ENCODE assay signal across 21 mouse cellular contexts in the genomic region with DNA sequence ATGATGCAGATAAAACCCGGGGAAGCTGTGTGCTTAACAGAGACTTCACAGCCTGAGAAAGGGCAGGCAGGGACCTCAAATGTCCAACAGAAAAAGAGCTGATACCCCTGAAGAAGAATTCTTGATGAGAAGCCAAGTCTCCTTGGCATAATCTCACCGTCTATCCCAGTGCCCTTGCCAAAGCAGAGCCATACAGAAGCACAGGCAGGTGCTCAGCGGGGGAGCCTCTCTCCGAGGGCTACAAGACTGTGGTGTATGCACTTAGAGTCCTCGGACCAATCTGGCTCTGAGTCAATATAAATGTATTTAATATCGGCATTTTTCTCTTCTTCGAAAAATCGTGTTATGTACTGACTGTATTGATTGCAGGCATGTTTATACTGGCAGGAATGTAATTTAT.
DNase-seq lines count a peak whose midpoint lies in the region; ATAC-seq and TF ChIP-seq lines count a peak whose summit lies in the region.
"Had no signal": no experiment of that assay in that cellular context is flagged by ENCODE, and none has a peak within 500 bp of the region (broad histone marks: within the 10 kb centered on the region; RNA-seq: fewer than 3 reads in every experiment).

No protein-coding gene starts in this region.

- H3K27me3 ChIP-seq in hindbrain, embryonic 14.5 days (ENCODE audit: control insufficient read depth, insufficient read depth, low read length): no peaks in the 10 kb centered on the region
- no peaks in the 10 kb centered on the region for H3K27me3 ChIP-seq in hindbrain, embryonic 12.5 days
- H3K27me3 ChIP-seq in cerebellum, adult 2 months (ENCODE audit: control insufficient read depth, insufficient read depth, low read length): no peaks in the 10 kb centered on the region
- H3K27me3 ChIP-seq: embryonic facial prominence, embryonic 15.5 days had no signal

- no peak for TF ChIP-seq POLR2A in brain, embryonic 14.5 days (IDR thresholded peaks at IDR 0.05; ENCODE audit: borderline replicate concordance, extremely low read depth, insufficient read depth, insufficient read length, poor library complexity, severe bottlenecking)
- no peak for TF ChIP-seq POLR2A in cerebellum, adult 2 months (IDR thresholded peaks at IDR 0.05; ENCODE audit: borderline replicate concordance, insufficient read depth, low read length)

- TF ChIP-seq CTCF in brain, embryonic 14.5 days (IDR thresholded peaks at IDR 0.05; ENCODE audit: borderline replicate concordance, extremely low read depth, insufficient read depth, insufficient read length): no peak
- TF ChIP-seq CTCF in cerebellum, adult 2 months (IDR thresholded peaks at IDR 0.05; ENCODE audit: borderline replicate concordance, insufficient read depth, low read depth, low read length): no peak

- no peaks in the 10 kb centered on the region for H3K36me3 ChIP-seq in hindbrain, embryonic 14.5 days (replicated peaks; ENCODE audit: control insufficient read depth, insufficient read depth)
- H3K36me3 ChIP-seq in hindbrain, embryonic 12.5 days: no peaks in the 10 kb centered on the region
- H3K36me3 ChIP-seq: embryonic facial prominence, embryonic 15.5 days; limb, embryonic 10.5 days; midbrain, embryonic 10.5 days had no signal

- peaks cover 6% of the 10 kb centered on the region; the same call in 1 of the 2 replicates for H3K4me1 ChIP-seq in hindbrain, embryonic 14.5 days (replicated peaks; ENCODE audit: control insufficient read depth, insufficient read depth, low read length)
- no peaks in the 10 kb centered on the region for H3K4me1 ChIP-seq in hindbrain, embryonic 12.5 days
- H3K4me1 ChIP-seq in cerebellum, adult 2 months (ENCODE audit: control insufficient read depth, insufficient read depth, low read length): peaks cover 10% of the 10 kb centered on the region
- H3K4me1 ChIP-seq: embryonic facial prominence, embryonic 15.5 days; midbrain, embryonic 10.5 days had no signal

- no peak overlapping the region for H3K27ac ChIP-seq in hindbrain, embryonic 14.5 days
- no peak overlapping the region for H3K27ac ChIP-seq in hindbrain, embryonic 12.5 days
- no peak overlapping the region; the same call in 1 of the 2 replicates for H3K27ac ChIP-seq in cerebellum, adult 2 months (ENCODE audit: insufficient read depth, low read length)
- H3K27ac ChIP-seq: embryonic facial prominence, embryonic 15.5 days; left cerebral cortex, adult 2 months; limb, embryonic 10.5 days; midbrain, embryonic 10.5 days had no signal

- H3K9me3 ChIP-seq in hindbrain, embryonic 14.5 days (ENCODE audit: control insufficient read depth, low read length): no peaks in the 10 kb centered on the region
- no peaks in the 10 kb centered on the region for H3K9me3 ChIP-seq in hindbrain, embryonic 12.5 days (replicated peaks)
- H3K9me3 ChIP-seq: embryonic facial prominence, embryonic 15.5 days; limb, embryonic 10.5 days; midbrain, embryonic 10.5 days had no signal

- peak; percentile 28 for DNase-seq in hindbrain, embryonic 14.5 days (ENCODE audit: low spot score)
- DNase-seq in brain, embryonic 14.5 days (ENCODE audit: low read depth): peak; percentile 30
- DNase-seq in cerebellum, adult 2 months: peak; percentile 61 to 78
- peak; percentile 68 to 77 for DNase-seq in cerebellum, postnatal 25 days
- DNase-seq in right cerebral cortex, postnatal 14 days: no peak
- no peak for DNase-seq in right cerebral cortex, adult 18-20 months
- DNase-seq: adrenal gland, adult 8-10 months; gastrocnemius, postnatal 10 days; heart, adult 11 months; kidney, adult 11 months; kidney, postnatal 4 days; liver; thymus, postnatal 14 days had no signal

- H3K4me3 ChIP-seq in hindbrain, embryonic 14.5 days (replicated peaks; ENCODE audit: low read length): no peak overlapping the region
- no peak overlapping the region for H3K4me3 ChIP-seq in hindbrain, embryonic 12.5 days
- H3K4me3 ChIP-seq in cerebellum, adult 2 months (replicated peaks; ENCODE audit: insufficient read depth, low read depth, low read length): no peak overlapping the region
- H3K4me3 ChIP-seq: embryonic facial prominence, embryonic 15.5 days; left cerebral cortex, adult 2 months; limb, embryonic 10.5 days; midbrain, embryonic 10.5 days had no signal

- no peak overlapping the region for H3K9ac ChIP-seq in hindbrain, embryonic 14.5 days
- no peak overlapping the region for H3K9ac ChIP-seq in hindbrain, embryonic 12.5 days
- H3K9ac ChIP-seq: embryonic facial prominence, embryonic 15.5 days had no signal

- 69% methylated on average over 8 of the region's 8 CpGs for WGBS in hindbrain, embryonic 14.5 days
- 79% methylated on average over 8 of the region's 8 CpGs for WGBS in hindbrain, embryonic 12.5 days
- 9% methylated on average over 8 of the region's 8 CpGs for WGBS in cerebellum, adult 2 months

- H3K4me2 ChIP-seq in hindbrain, embryonic 14.5 days (replicated peaks): no peak overlapping the region
- H3K4me2 ChIP-seq in hindbrain, embryonic 12.5 days (replicated peaks): no peak overlapping the region
- H3K4me2 ChIP-seq: embryonic facial prominence, embryonic 15.5 days; heart, embryonic 11.5 days had no signal

- no peak for ATAC-seq in hindbrain, embryonic 14.5 days (ENCODE audit: low FRiP score)
- ATAC-seq in hindbrain, embryonic 12.5 days (ENCODE audit: low FRiP score): no peak
- ATAC-seq: lung, postnatal 0 days; Patski had no signal

Comparison
In these comparisons a context has a peak if more than half of its experiments do, and no peak if none do; other contexts are left out.
1. DNase-seq: peak in hindbrain, embryonic 14.5 days (single experiment), brain, embryonic 14.5 days (single experiment), cerebellum, adult 2 months (2 of 2) and cerebellum, postnatal 25 days (2 of 2); none in right cerebral cortex, postnatal 14 days (single experiment) and right cerebral cortex, adult 18-20 months (single experiment).